Mouse (Mus musculus) MEL (cell line): ENCODE measurements around the gene Myom1. TPM values are rescaled to one million over a fixed set of nuclear protein-coding genes. Genes with fewer than 3 reads are reported as not detected.
A peak's percentile ranks its signal among the peaks of the same experiment; 100 is the strongest.

ENCODE experiments used
- DNase-seq: peaks from one replicate; pipeline ENCODE4 v3.0.0; 2011; ENCODE audit warnings: low read depth, low spot score
- H3K27ac ChIP-seq: 2 replicates; pipeline ENCODE4 v1.5.1; 2012; ENCODE audit warnings: low read depth, mild to moderate bottlenecking, control low read depth, low read length, moderate library complexity; ENCODE audit not compliant: control insufficient read depth
- H3K27me3 ChIP-seq, 2 experiments: fragments of 150-350 bp in 1 of 2; sonication (generic) in 1 of 2; 2 replicates each; pipeline ENCODE4 v1.6.1; 2012; ENCODE audit warnings: low read length in 2 of 2, mild to moderate bottlenecking in 2 of 2, improper control_type of control experiment in 1 of 2, moderate library complexity in 1 of 2; ENCODE audit not compliant: insufficient read depth in 2 of 2, control insufficient read depth in 1 of 2
- H3K36me3 ChIP-seq, 2 experiments: 2 replicates each; pipeline ENCODE4 v1.6.1; 2012 to 2014; ENCODE audit warnings: low read length in 2 of 2, improper control_type of control experiment in 1 of 2, inconsistent platforms in 1 of 2, mild to moderate bottlenecking in 1 of 2; ENCODE audit not compliant: insufficient read depth in 2 of 2, control insufficient read depth in 1 of 2
- H3K4me1 ChIP-seq, 2 experiments: fragments of 150-350 bp in 1 of 2; sonication (generic) in 1 of 2; 2 replicates each; pipeline ENCODE4 v1.6.1; 2012; ENCODE audit warnings: low read length in 2 of 2, improper control_type of control experiment in 1 of 2, mild to moderate bottlenecking in 1 of 2; ENCODE audit not compliant: insufficient read depth in 2 of 2, control insufficient read depth in 1 of 2
- H3K4me3 ChIP-seq, 2 experiments: fragments of 150-350 bp in 1 of 2; sonication (generic) in 1 of 2; 2 replicates each; pipeline ENCODE4 v1.5.1; 2012; ENCODE audit warnings: low read depth in 2 of 2, low read length in 2 of 2, mild to moderate bottlenecking in 2 of 2, moderate library complexity in 2 of 2, control low read depth in 1 of 2, improper control_type of control experiment in 1 of 2; ENCODE audit not compliant: control insufficient read depth in 1 of 2, insufficient read depth in 1 of 2
- H3K79me2 ChIP-seq: 2 replicates; pipeline ENCODE4 v1.6.1; 2012; ENCODE audit warnings: mild to moderate bottlenecking, low read length, moderate library complexity; ENCODE audit not compliant: control insufficient read depth, poor library complexity, insufficient read depth
- H3K9ac ChIP-seq: 2 replicates; pipeline ENCODE4 v1.6.1; 2012; ENCODE audit warnings: low read depth, mild to moderate bottlenecking, control low read depth, low read length, moderate library complexity; ENCODE audit not compliant: control insufficient read depth, poor library complexity, severe bottlenecking
- H3K9me3 ChIP-seq: fragments of 150-350 bp; sonication (generic); replicated peaks from 2 replicates; pipeline ENCODE4 v1.6.1; 2012; ENCODE audit warnings: mild to moderate bottlenecking, low read length, improper control_type of control experiment, moderate library complexity; ENCODE audit not compliant: insufficient read depth
- BHLHE40 ChIP-seq: IDR thresholded peaks from 2 replicates; pipeline ENCODE4 v1.6.1; 2012; ENCODE audit warnings: low read depth, mild to moderate bottlenecking, inconsistent platforms, low read length, improper control_type of control experiment, borderline replicate concordance
- CHD1 ChIP-seq: IDR thresholded peaks from 2 replicates; pipeline ENCODE4 v1.6.1; 2012; ENCODE audit warnings: low read depth, mild to moderate bottlenecking, inconsistent platforms, low read length, improper control_type of control experiment
- CTCF ChIP-seq, 3 experiments: IDR thresholded peaks in 2 of 3; conservative IDR thresholded peaks in 1 of 3; 2 replicates each; pipeline ENCODE4 v1.5.1; 2011 to 2012; ENCODE audit warnings: low read length in 3 of 3, low read depth in 2 of 3, mild to moderate bottlenecking in 2 of 3, improper control_type of control experiment in 1 of 3, inconsistent platforms in 1 of 3, mixed read lengths in 1 of 3, moderate library complexity in 1 of 3; ENCODE audit not compliant: control insufficient read depth in 1 of 3, insufficient read depth in 1 of 3, poor library complexity in 1 of 3, severe bottlenecking in 1 of 3
- ELF1 ChIP-seq: IDR thresholded peaks from 2 replicates; pipeline ENCODE4 v1.6.1; 2014; ENCODE audit warnings: low read depth, mild to moderate bottlenecking, inconsistent platforms, low read length, improper control_type of control experiment, moderate library complexity
- ETS1 ChIP-seq: IDR thresholded peaks from 2 replicates; pipeline ENCODE4 v1.6.1; 2012; ENCODE audit warnings: low read depth, mild to moderate bottlenecking, inconsistent platforms, low read length, improper control_type of control experiment, moderate library complexity
- GATA1 ChIP-seq: IDR thresholded peaks from 2 replicates; pipeline ENCODE4 v1.6.1; 2011; ENCODE audit warnings: low read depth, low read length, improper control_type of control experiment
- HCFC1 ChIP-seq: IDR thresholded peaks from 2 replicates; pipeline ENCODE4 v1.6.1; 2012; ENCODE audit warnings: low read depth, mild to moderate bottlenecking, inconsistent platforms, low read length, improper control_type of control experiment, moderate library complexity
- JUND ChIP-seq: IDR thresholded peaks from 2 replicates; pipeline ENCODE4 v1.6.1; 2011; ENCODE audit warnings: low read depth, mild to moderate bottlenecking, improper control_type of control experiment, low read length
- KAT2A ChIP-seq: conservative IDR thresholded peaks from 2 replicates; pipeline ENCODE4 v1.6.1; 2012; ENCODE audit warnings: low read depth, low read length, improper control_type of control experiment, inconsistent platforms
- MAFK ChIP-seq: IDR thresholded peaks from 2 replicates; pipeline ENCODE4 v1.6.1; 2011; ENCODE audit warnings: low read depth, mild to moderate bottlenecking, low read length, improper control_type of control experiment, borderline replicate concordance
- MAZ ChIP-seq: IDR thresholded peaks from 2 replicates; pipeline ENCODE4 v1.6.1; 2012; ENCODE audit warnings: low read depth, mild to moderate bottlenecking, inconsistent platforms, low read length, improper control_type of control experiment
- MEF2A ChIP-seq: IDR thresholded peaks from 2 replicates; pipeline ENCODE4 v1.6.1; 2014; ENCODE audit warnings: low read depth, mild to moderate bottlenecking, inconsistent platforms, low read length, improper control_type of control experiment; ENCODE audit not compliant: poor library complexity, insufficient replicate concordance, severe bottlenecking; ENCODE audit errors: extremely low read depth
- MYB ChIP-seq: IDR thresholded peaks from 2 replicates; pipeline ENCODE4 v1.6.1; 2011; ENCODE audit warnings: mild to moderate bottlenecking, low read depth, low read length, improper control_type of control experiment
- MYC ChIP-seq: IDR thresholded peaks from 2 replicates; pipeline ENCODE4 v1.6.1; 2011; ENCODE audit warnings: low read depth, mild to moderate bottlenecking, low read length, improper control_type of control experiment, moderate library complexity
- POLR2A ChIP-seq, 2 experiments: IDR thresholded peaks; 2 replicates each; pipeline ENCODE4 v1.6.1; 2011 to 2012; ENCODE audit warnings: low read length in 2 of 2, mild to moderate bottlenecking in 2 of 2, control low read depth in 1 of 2, improper control_type of control experiment in 1 of 2, low read depth in 1 of 2, moderate library complexity in 1 of 2; ENCODE audit not compliant: control insufficient read depth in 1 of 2, insufficient read depth in 1 of 2, poor library complexity in 1 of 2
- POLR2AphosphoS5 ChIP-seq: IDR thresholded peaks from 2 replicates; pipeline ENCODE4 v1.6.1; 2012; ENCODE audit warnings: low read depth, borderline replicate concordance, mild to moderate bottlenecking, inconsistent platforms, low read length, moderate library complexity, mixed read lengths
- RAD21 ChIP-seq: IDR thresholded peaks from 2 replicates; pipeline ENCODE4 v1.6.1; 2011; ENCODE audit warnings: mild to moderate bottlenecking, low read depth, low read length, improper control_type of control experiment
- RCOR1 ChIP-seq: IDR thresholded peaks from 2 replicates; pipeline ENCODE4 v1.6.1; 2012; ENCODE audit warnings: low read depth, mild to moderate bottlenecking, inconsistent platforms, low read length, improper control_type of control experiment
- SMC3 ChIP-seq: IDR thresholded peaks from 2 replicates; pipeline ENCODE4 v1.6.1; 2011; ENCODE audit warnings: low read depth, low read length, improper control_type of control experiment
- TAL1 ChIP-seq: IDR thresholded peaks from 2 replicates; pipeline ENCODE4 v1.6.1; 2012; ENCODE audit warnings: mild to moderate bottlenecking, inconsistent platforms, low read length, moderate library complexity, mixed read lengths
- TCF12 ChIP-seq: IDR thresholded peaks from 2 replicates; pipeline ENCODE4 v1.6.1; 2014; ENCODE audit warnings: low read depth, mild to moderate bottlenecking, inconsistent platforms, low read length, improper control_type of control experiment, moderate library complexity
- USF1 ChIP-seq: IDR thresholded peaks from 2 replicates; pipeline ENCODE4 v1.6.1; 2014; ENCODE audit warnings: low read depth, mild to moderate bottlenecking, inconsistent platforms, low read length, improper control_type of control experiment, moderate library complexity
- ZC3H11A ChIP-seq: IDR thresholded peaks from 2 replicates; pipeline ENCODE4 v1.6.1; 2012; ENCODE audit warnings: low read depth, mild to moderate bottlenecking, inconsistent platforms, low read length, improper control_type of control experiment
- ZMIZ1 ChIP-seq: IDR thresholded peaks from 2 replicates; pipeline ENCODE4 v1.6.1; 2012; ENCODE audit warnings: low read depth, mild to moderate bottlenecking, inconsistent platforms, low read length, improper control_type of control experiment, moderate library complexity
- ZNF384 ChIP-seq: IDR thresholded peaks from 2 replicates; pipeline ENCODE4 v1.6.1; 2012; ENCODE audit warnings: low read depth, mild to moderate bottlenecking, inconsistent platforms, low read length, improper control_type of control experiment
- polyA plus RNA-seq, 2 experiments: library from polyadenylated mRNA; stranded (reverse) in 1 of 2; unstranded in 1 of 2; fragments of >175 nt in 1 of 2; fragments of >200 nt in 1 of 2; gene quantifications; 2 replicates each; pipeline versions ENCODE4 v1.2.1 to v1.2.4; 2012; ENCODE audit warnings: low replicate concordance in 2 of 2, low read depth in 1 of 2; ENCODE audit not compliant: insufficient read length in 2 of 2, insufficient read depth in 1 of 2, missing spikeins in 1 of 2
- total RNA-seq: library from RNA; depleted of rRNA; stranded (reverse); fragments of 300-350 nt; gene quantifications from 2 replicates; pipeline ENCODE4 v1.2.3, GENCODE M21; 2012

Myom1 gene
- total and polyA plus RNA-seq, 3 experiments: 0.65 to 0.79 TPM; not detected in 1

DNA sequence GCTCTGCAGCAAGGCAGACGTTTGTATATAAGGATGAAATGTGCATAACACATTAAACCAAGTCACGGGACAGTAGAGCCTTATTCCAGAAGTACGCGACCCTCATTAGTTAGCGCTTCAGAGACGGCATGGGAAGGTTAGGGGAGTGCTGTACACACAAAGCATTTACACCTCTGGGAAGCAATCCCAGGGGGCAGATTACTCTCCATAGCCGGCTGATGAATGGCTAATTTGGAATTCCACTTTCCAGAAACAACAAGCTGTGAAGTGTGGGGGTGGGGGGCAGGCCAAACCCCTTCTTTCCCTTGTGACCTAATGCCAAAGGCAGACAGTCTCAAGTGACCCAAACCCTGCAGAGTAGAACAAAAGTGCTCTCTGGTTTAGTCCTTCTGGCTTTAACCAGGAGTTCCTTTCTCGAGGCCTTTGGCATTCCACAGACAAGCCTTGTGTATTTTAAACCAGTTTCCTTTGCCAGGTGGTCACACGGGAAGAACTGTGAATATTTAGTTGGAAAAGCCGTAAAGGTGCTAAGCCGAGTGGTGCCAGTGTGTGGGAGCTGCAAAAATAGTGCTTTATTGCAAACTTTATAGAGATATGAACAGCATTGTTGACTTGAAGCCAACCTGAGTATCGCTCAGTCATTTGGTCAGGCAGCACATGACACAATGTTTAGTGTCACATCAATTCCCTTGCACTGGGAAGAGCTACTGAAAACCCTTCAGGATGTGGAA lies 37.6 kb downstream of the Myom1 start:
- Histone ChIP-seq H3K9me3 (no peaks in the 10 kb centered on the region), H3K27me3 (no peaks in the 10 kb centered on the region), H3K4me3 (no peak overlapping the region), H3K36me3 (peaks cover 0 to 3% of the 10 kb centered on the region in 2 experiments; a peak in 2 of 4 replicates), H3K79me2 (no peaks in the 10 kb centered on the region), H3K9ac (no peak overlapping the region), H3K4me1 (peaks cover 9 to 12% of the 10 kb centered on the region in 2 experiments), H3K27ac (no peak overlapping the region)
- TF ChIP-seq POLR2A (IDR thresholded peaks at IDR 0.05; ENCODE audit: control insufficient read depth in 1 of 2, insufficient read depth in 1 of 2, low read depth in 1 of 2, low read length in 2 of 2, poor library complexity in 1 of 2) (no peak), USF1 (peak; percentile 29; the same call in 1 of the 2 replicates), KAT2A (no peak)
- DNase-seq: no peak

DNA sequence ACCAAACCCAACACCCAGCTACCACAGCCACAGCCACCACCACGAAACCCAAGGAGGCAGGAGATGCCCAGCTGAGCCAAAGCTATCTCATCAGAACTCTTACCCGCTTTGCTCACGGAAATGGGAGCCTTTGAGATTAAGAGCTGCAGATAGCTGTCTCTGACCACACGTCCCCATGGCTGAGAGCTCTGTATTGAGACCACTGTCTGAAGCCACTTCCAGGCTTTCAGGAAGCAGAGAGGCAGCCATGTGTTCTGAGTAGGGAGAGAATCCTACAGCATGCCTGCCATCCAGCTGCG lies 38.1 kb downstream of the Myom1 start:
- Histone ChIP-seq H3K4me1 (peaks cover 9 to 12% of the 10 kb centered on the region in 2 experiments), H3K27me3 (no peaks in the 10 kb centered on the region), H3K9ac (no peak overlapping the region), H3K27ac (no peak overlapping the region), H3K79me2 (no peaks in the 10 kb centered on the region), H3K9me3 (no peaks in the 10 kb centered on the region), H3K4me3 (no peak overlapping the region), H3K36me3 (peaks cover 0 to 3% of the 10 kb centered on the region in 2 experiments; a peak in 2 of 4 replicates)
- DNase-seq: peak; percentile 36
- peak; percentile 27; the same call in 1 of the 2 replicates for TF ChIP-seq ETS1
- 0 out of 2 replicates have a peak, but pooled peaks have one; percentile 13 for TF ChIP-seq GATA1
- no peak for TF ChIP-seq ZMIZ1
- no peak for TF ChIP-seq ZC3H11A
- no peak for TF ChIP-seq MYB
- no peak for TF ChIP-seq TCF12

DNA sequence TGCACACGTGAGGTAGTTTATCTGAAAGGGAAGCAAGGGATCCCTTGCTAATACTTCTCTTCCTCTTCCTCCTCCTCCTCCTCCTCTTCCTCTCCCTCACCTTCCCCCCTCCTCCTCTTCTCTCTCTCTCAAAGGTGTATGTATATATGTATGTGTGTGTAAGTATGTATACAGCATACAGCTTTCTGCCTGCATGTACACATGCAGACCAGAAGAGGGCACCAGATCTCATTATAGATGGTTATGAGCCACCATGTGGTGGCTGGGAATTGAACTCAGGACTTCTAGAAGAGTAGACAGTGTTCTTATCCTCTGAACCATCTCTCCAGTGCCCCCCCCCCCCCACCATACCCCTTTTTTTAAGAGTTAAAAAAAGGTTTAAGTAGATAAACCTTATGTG lies 40.2 kb downstream of the Myom1 start:
- no peaks in the 10 kb centered on the region for H3K79me2 ChIP-seq
- peaks cover 0 to 5% of the 10 kb centered on the region in 2 experiments; a peak in 2 of 4 replicates for H3K36me3 ChIP-seq
- peaks cover 9 to 14% of the 10 kb centered on the region in 2 experiments for H3K4me1 ChIP-seq
- no peaks in the 10 kb centered on the region for H3K9me3 ChIP-seq
- no peak overlapping the region for H3K27ac ChIP-seq
- H3K9ac ChIP-seq: no peak overlapping the region
- no peak overlapping the region for H3K4me3 ChIP-seq
- peak; percentile 38 for DNase-seq
- H3K27me3 ChIP-seq: no peaks in the 10 kb centered on the region
- no peak for TF ChIP-seq RCOR1
- no peak for TF ChIP-seq MEF2A
- no peak for TF ChIP-seq POLR2AphosphoS5
- TF ChIP-seq JUND: no peak
- no peak for TF ChIP-seq HCFC1
- no peak for TF ChIP-seq MAZ
- TF ChIP-seq ZNF384: no peak
- no peak for TF ChIP-seq ELF1
- no peak for TF ChIP-seq GATA1
- peak; percentile 65 for TF ChIP-seq SMC3
- peak; percentile 67; the same call in 1 of the 2 replicates for TF ChIP-seq MYC
- no peak for TF ChIP-seq CHD1
- TF ChIP-seq RAD21: peak; percentile 56
- TF ChIP-seq MAFK: no peak
- TF ChIP-seq CTCF (IDR thresholded peaks at IDR 0.05 in 2 of 3, conservative IDR thresholded peaks at IDR 0.05 in 1 of 3; ENCODE audit: control insufficient read depth in 1 of 3, insufficient read depth in 1 of 3, low read depth in 2 of 3, low read length in 3 of 3, poor library complexity in 1 of 3, severe bottlenecking in 1 of 3): peak; percentile 15 to 68 (median 56); a peak in 4 of 6 replicates
- no peak for TF ChIP-seq TAL1
- TF ChIP-seq ZC3H11A: peak; percentile 34
- peak; percentile 47; the same call in 1 of the 2 replicates for TF ChIP-seq BHLHE40
